Mouse (Mus musculus): Measurements from ENCODE around the gene Sh3bp4.

- TF ChIP-seq POLR2A (IDR thresholded peaks at IDR 0.05; ENCODE audit: borderline replicate concordance, low read depth, low read length): no peak
- no peak for TF ChIP-seq CTCF (IDR thresholded peaks at IDR 0.05; ENCODE audit: low read depth, low read length)
Measured at GRCm38 (mm10) chr1:89024696-89025612, 45.3 kb upstream of the Sh3bp4 start.

Measured in bone marrow macrophage, adult 2 months (primary cell).